Mouse (Mus musculus): Measurements from ENCODE around the gene Eif2b4. TPM values are rescaled to one million over a fixed set of nuclear protein-coding genes. Genes with fewer than 3 reads are reported as not detected.
A peak's percentile ranks its signal among the peaks of the same experiment; 100 is the strongest.

The Eif2b4 gene
- polyA plus RNA-seq, 1 experiment: 57.4 TPM

- no peak overlapping the region for H3K4me3 ChIP-seq (replicated peaks; ENCODE audit: control insufficient read depth, low read depth, low read length)
- no peak overlapping the region for H3K27ac ChIP-seq (ENCODE audit: control insufficient read depth, insufficient read depth, low read depth, low read length, poor library complexity)
- H3K4me1 ChIP-seq (ENCODE audit: control insufficient read depth, insufficient read depth, low read length): no peaks in the 10 kb centered on the region
- WGBS: 86% methylated on average over 7 of the region's 7 CpGs
- TF ChIP-seq CTCF (IDR thresholded peaks at IDR 0.05; ENCODE audit: control insufficient read depth, insufficient read depth, low read length): no peak
- no peak for TF ChIP-seq POLR2A (IDR thresholded peaks at IDR 0.05; ENCODE audit: borderline replicate concordance, control insufficient read depth, low read depth, low read length)
Observed at GRCm38 (mm10) chr5:31202933-31203332, 9.7 kb upstream of the Eif2b4 start.

DNA sequence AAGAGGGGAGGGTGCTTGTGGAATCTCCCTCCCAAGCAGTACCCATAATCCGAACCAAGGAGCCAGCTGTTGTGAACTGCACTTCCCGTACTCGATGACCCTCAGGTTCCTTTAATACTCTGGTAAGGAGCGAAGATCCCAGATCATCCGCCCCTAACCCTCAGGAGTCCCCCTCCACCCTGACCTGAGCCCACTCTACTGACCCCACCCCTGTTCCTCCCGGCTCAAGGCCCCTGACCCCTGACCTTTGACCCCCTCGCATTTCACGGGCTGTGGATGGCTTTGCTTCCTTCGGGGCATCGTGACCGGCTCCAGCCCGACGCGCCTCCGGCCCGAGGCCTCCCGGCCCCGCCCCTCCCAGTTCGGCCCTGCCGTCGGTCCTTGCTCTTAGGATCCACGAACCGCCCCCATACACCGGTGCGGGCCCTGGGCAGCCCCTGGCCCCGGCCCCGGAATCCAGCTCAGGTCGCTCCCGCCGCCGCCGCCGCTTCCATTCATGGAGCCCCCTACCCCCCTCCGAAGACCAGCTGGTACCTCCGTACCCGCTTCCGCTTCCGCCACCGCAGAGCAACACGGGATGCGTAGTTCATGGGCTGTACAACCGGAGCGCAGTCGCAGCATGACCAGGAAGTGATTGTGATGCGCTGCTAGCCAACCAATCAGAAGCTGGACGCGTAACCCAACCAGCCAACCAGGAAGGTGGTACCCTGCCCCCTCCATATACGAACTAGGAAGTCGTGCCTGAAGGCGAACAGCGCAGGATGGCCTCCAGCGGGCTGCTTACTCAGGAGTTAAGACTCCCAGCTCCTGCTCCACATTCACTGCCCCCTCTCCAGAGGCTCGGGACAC lies 8.7 kb upstream of the Eif2b4 start, which contains the start of gene Zfp513:
Zfp513 (minus strand) TSS at position 562 of the 849 bp plus-strand sequence.
- peak within 1 kb of the TSS; percentile 73 for H3K27ac ChIP-seq (ENCODE audit: control insufficient read depth, insufficient read depth, low read depth, low read length, poor library complexity)
- no peaks in the 10 kb centered on the region for H3K4me1 ChIP-seq (ENCODE audit: control insufficient read depth, insufficient read depth, low read length)
- peak within 1 kb of the TSS; percentile 72 for H3K4me3 ChIP-seq (replicated peaks; ENCODE audit: control insufficient read depth, low read depth, low read length)
- WGBS: under 1% methylated on average over 53 of the region's 53 CpGs
- TF ChIP-seq CTCF (IDR thresholded peaks at IDR 0.05; ENCODE audit: control insufficient read depth, insufficient read depth, low read length) (no peak), POLR2A (IDR thresholded peaks at IDR 0.05; ENCODE audit: borderline replicate concordance, control insufficient read depth, low read depth, low read length) (peak; percentile 82)

DNA sequence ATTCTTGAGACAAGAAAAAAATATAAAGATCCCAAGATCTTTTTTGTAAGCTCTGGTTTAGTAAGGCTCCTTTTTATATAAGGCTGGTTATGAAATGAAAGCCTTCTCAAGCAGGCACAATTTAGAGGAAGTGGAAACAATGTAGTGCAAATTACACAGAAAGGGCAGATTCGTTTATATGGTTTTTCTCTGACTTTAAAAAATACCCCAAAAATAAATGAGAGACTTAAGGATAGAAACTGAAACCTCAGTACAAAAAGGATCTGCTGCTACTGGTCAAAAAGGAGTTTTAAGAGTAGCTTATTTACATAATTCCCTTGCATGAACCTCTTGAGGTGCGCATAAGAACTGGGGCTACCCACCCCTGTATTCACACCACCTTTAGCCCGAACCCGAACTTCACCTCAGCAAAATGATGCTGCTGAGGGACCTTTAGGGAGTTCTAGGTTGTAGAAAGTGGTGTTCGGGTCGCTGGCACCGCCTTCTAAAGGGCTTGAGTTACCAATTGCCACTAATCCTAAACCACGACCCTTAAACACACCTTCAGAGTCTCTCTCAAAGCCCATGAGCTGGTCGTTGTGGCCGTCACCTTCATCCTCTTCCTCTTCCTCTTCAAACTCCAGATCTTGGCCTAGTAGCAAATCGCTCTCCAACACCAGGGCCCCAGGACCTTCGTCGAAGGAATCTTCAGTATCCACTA lies 8.0 kb upstream of the Eif2b4 start:
- H3K4me3 ChIP-seq (replicated peaks; ENCODE audit: control insufficient read depth, low read depth, low read length): peak overlapping the region; percentile 72
- H3K27ac ChIP-seq (ENCODE audit: control insufficient read depth, insufficient read depth, low read depth, low read length, poor library complexity): peak overlapping the region; percentile 56
- no peak for TF ChIP-seq CTCF (IDR thresholded peaks at IDR 0.05; ENCODE audit: control insufficient read depth, insufficient read depth, low read length)
- TF ChIP-seq POLR2A (IDR thresholded peaks at IDR 0.05; ENCODE audit: borderline replicate concordance, control insufficient read depth, low read depth, low read length): no peak
- H3K4me1 ChIP-seq (ENCODE audit: control insufficient read depth, insufficient read depth, low read length): no peaks in the 10 kb centered on the region
- WGBS: 7% methylated on average over 13 of the region's 13 CpGs

DNA sequence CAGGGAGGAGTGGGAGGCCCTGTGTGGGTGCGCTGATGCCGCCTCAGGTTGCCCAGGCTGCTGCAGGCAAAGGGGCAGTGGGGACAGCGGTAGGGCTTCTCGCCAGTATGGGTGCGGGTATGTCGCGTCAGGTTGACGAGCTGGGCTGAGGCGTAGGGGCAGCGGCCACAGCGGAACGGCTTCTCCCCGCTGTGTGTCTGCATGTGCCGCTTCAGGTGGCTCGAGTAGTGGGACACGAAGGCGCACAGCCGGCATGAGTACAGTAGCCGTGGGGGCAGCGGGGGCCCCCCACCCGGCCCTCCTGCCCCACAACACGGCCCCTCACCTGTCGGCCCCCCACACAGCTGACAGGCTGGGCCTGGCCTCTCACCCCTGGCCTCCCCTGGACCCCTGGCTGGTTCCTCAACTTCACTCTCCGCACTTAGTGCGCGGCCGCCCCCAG lies 7.1 kb upstream of the Eif2b4 start:
- peak; percentile 54; the same call in 1 of the 2 replicates for TF ChIP-seq POLR2A (IDR thresholded peaks at IDR 0.05; ENCODE audit: borderline replicate concordance, control insufficient read depth, low read depth, low read length)
- no peak for TF ChIP-seq CTCF (IDR thresholded peaks at IDR 0.05; ENCODE audit: control insufficient read depth, insufficient read depth, low read length)
- H3K27ac ChIP-seq (ENCODE audit: control insufficient read depth, insufficient read depth, low read depth, low read length, poor library complexity): no peak overlapping the region
- no peak overlapping the region for H3K4me3 ChIP-seq (replicated peaks; ENCODE audit: control insufficient read depth, low read depth, low read length)
- 90% methylated on average over 27 of the region's 27 CpGs for WGBS
- H3K4me1 ChIP-seq (ENCODE audit: control insufficient read depth, insufficient read depth, low read length): no peaks in the 10 kb centered on the region

GRCm38 (mm10) chr5:31199893-31200292 lies 6.7 kb upstream of the Eif2b4 start:
- no peak for TF ChIP-seq CTCF (IDR thresholded peaks at IDR 0.05; ENCODE audit: control insufficient read depth, insufficient read depth, low read length)
- TF ChIP-seq POLR2A (IDR thresholded peaks at IDR 0.05; ENCODE audit: borderline replicate concordance, control insufficient read depth, low read depth, low read length): no peak

GRCm38 (mm10) chr5:31199321-31199892 lies 6.2 kb upstream of the Eif2b4 start:
- no peak overlapping the region for H3K4me3 ChIP-seq (replicated peaks; ENCODE audit: control insufficient read depth, low read depth, low read length)
- 91% methylated on average over 19 of the region's 19 CpGs for WGBS
- TF ChIP-seq POLR2A (IDR thresholded peaks at IDR 0.05; ENCODE audit: borderline replicate concordance, control insufficient read depth, low read depth, low read length): no peak; the same call in 1 of the 2 replicates
- no peak for TF ChIP-seq CTCF (IDR thresholded peaks at IDR 0.05; ENCODE audit: control insufficient read depth, insufficient read depth, low read length)
- no peak overlapping the region for H3K27ac ChIP-seq (ENCODE audit: control insufficient read depth, insufficient read depth, low read depth, low read length, poor library complexity)
- no peaks in the 10 kb centered on the region for H3K4me1 ChIP-seq (ENCODE audit: control insufficient read depth, insufficient read depth, low read length)

More at GRCm38 (mm10) chr5:31199893-31200292, 6.7 kb upstream of the Eif2b4 start:
- 78% methylated on average over 9 of the region's 9 CpGs for WGBS
- H3K4me3 ChIP-seq (replicated peaks; ENCODE audit: control insufficient read depth, low read depth, low read length): no peak overlapping the region
- no peaks in the 10 kb centered on the region for H3K4me1 ChIP-seq (ENCODE audit: control insufficient read depth, insufficient read depth, low read length)
- no peak overlapping the region for H3K27ac ChIP-seq (ENCODE audit: control insufficient read depth, insufficient read depth, low read depth, low read length, poor library complexity)

- Histone ChIP-seq H3K4me3 (replicated peaks; ENCODE audit: control insufficient read depth, low read depth, low read length) (no peak overlapping the region), H3K4me1 (ENCODE audit: control insufficient read depth, insufficient read depth, low read length) (no peaks in the 10 kb centered on the region), H3K27ac (ENCODE audit: control insufficient read depth, insufficient read depth, low read depth, low read length, poor library complexity) (no peak overlapping the region)
- TF ChIP-seq CTCF (IDR thresholded peaks at IDR 0.05; ENCODE audit: control insufficient read depth, insufficient read depth, low read length): no peak
- no peak for TF ChIP-seq POLR2A (IDR thresholded peaks at IDR 0.05; ENCODE audit: borderline replicate concordance, control insufficient read depth, low read depth, low read length)
- WGBS: 79% methylated on average over 5 of the region's 5 CpGs
Observed at GRCm38 (mm10) chr5:31198616-31199320, 5.5 kb upstream of the Eif2b4 start.
